Mouse (Mus musculus) G1E (cell line): ENCODE results near the gene Slc38a3.

Experiments
- CTCF ChIP-seq: IDR thresholded peaks from 2 replicates; pipeline ENCODE4 v1.5.1; 2012; ENCODE audit warnings: low read depth, low read length, inconsistent platforms, mixed read lengths
- GATA1 ChIP-seq: IDR thresholded peaks from 2 replicates; pipeline ENCODE4 v1.6.1; 2012; ENCODE audit warnings: borderline replicate concordance, low read length, inconsistent platforms, mixed read lengths
- GATA2 ChIP-seq: IDR thresholded peaks from 2 replicates; pipeline ENCODE4 v1.6.1; 2012; ENCODE audit warnings: low read depth, low read length, inconsistent platforms, borderline replicate concordance
- POLR2AphosphoS5 ChIP-seq: IDR thresholded peaks from 2 replicates; pipeline ENCODE4 v1.6.1; 2012; ENCODE audit warnings: low read depth, low read length, inconsistent platforms; ENCODE audit not compliant: insufficient replicate concordance
- TAL1 ChIP-seq: conservative IDR thresholded peaks from 2 replicates; pipeline ENCODE4 v1.6.1; 2012; ENCODE audit warnings: low read depth, low read length, inconsistent platforms, mixed read lengths

- TF ChIP-seq CTCF: no peak
- no peak for TF ChIP-seq GATA1
- TF ChIP-seq TAL1: no peak
- no peak for TF ChIP-seq GATA2
- no peak for TF ChIP-seq POLR2AphosphoS5
Measured at GRCm38 (mm10) chr9:107663525-107663924, 5.8 kb downstream of the Slc38a3 start.
